In the genomic region with DNA sequence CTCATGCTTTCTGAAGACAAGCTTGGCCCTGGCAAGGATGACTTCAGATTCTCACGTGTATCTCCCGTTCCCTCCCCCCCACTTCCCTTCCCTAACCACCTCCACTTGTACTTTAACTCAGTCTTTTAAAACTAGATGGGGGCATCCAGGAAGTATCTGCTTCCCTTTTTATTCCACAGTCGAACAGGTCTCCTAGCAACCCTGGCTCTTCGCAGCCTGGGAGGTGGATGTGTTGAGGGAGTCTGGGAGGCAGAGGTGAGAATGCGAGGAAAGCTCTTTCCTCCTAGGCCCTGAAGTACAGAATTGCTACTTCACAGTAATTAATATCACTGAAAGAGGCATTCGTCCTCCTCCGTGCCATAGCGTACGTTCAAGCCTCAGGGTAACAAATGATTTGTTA, we compare ENCODE assay signal across 13 mouse cellular contexts. TPM values are rescaled to one million over a fixed set of nuclear protein-coding genes. Genes with fewer than 3 reads are reported as not detected.
DNase-seq lines count a peak whose midpoint lies in the region; ATAC-seq and TF ChIP-seq lines count a peak whose summit lies in the region.
"Had no signal": no experiment of that assay in that cellular context is flagged by ENCODE, and none has a peak within 500 bp of the region (broad histone marks: within the 10 kb centered on the region; RNA-seq: fewer than 3 reads in every experiment).

No protein-coding gene starts in this region.

- 65% methylated on average over 9 of the region's 9 CpGs for WGBS in stomach, postnatal 0 days
- WGBS in liver, postnatal 0 days (ENCODE audit: insufficient replicate concordance), result 58% methylated on average over 9 of the region's 9 CpGs

- H3K4me2 ChIP-seq in stomach, postnatal 0 days (replicated peaks; ENCODE audit: low read depth), result no peak overlapping the region
- no peak overlapping the region for H3K4me2 ChIP-seq in liver, postnatal 0 days (ENCODE audit: low read depth, low read length)
- H3K4me2 ChIP-seq: intestine, embryonic 15.5 days; liver, embryonic 11.5 days had no signal

- no peak overlapping the region for H3K4me3 ChIP-seq in stomach, postnatal 0 days (ENCODE audit: low read depth, low read length)
- H3K4me3 ChIP-seq in liver, postnatal 0 days (ENCODE audit: low read depth, low read length), result no peak overlapping the region
- H3K4me3 ChIP-seq: intestine, embryonic 15.5 days had no signal

- DNase-seq in layer of hippocampus, adult 18-20 months (ENCODE audit: low spot score in 2 of 2), result peak; percentile 26 to 34
- no peak for DNase-seq in layer of hippocampus, postnatal 25 days (ENCODE audit: extremely low spot score in 1 of 2, low spot score in 1 of 2)
- peak; percentile 74 to 82 for DNase-seq in left cerebral cortex, postnatal 14 days (ENCODE audit: low spot score in 2 of 2)
- DNase-seq in right cerebral cortex, postnatal 25 days, result peak; percentile 53
- DNase-seq in stomach, postnatal 0 days (ENCODE audit: low spot score), result no peak
- DNase-seq in liver, postnatal 0 days, result no peak
- DNase-seq: cerebellum, postnatal 14 days; gastrocnemius, postnatal 10 days; lung, postnatal 10 days; thymus, adult 2 months had no signal

- H3K36me3 ChIP-seq in stomach, postnatal 0 days (ENCODE audit: control insufficient read depth, insufficient read depth, low read length), result no peaks in the 10 kb centered on the region
- H3K36me3 ChIP-seq in liver, postnatal 0 days (replicated peaks; ENCODE audit: insufficient read depth, low read length), result no peaks in the 10 kb centered on the region
- H3K36me3 ChIP-seq: intestine, embryonic 15.5 days had no signal

- no peak overlapping the region for H3K9ac ChIP-seq in stomach, postnatal 0 days (ENCODE audit: low read length)
- H3K9ac ChIP-seq in liver, postnatal 0 days (replicated peaks), result no peak overlapping the region
- H3K9ac ChIP-seq: intestine, embryonic 15.5 days had no signal

- TF ChIP-seq CTCF in stomach, postnatal 0 days (IDR thresholded peaks at IDR 0.05; ENCODE audit: low read depth), result no peak
- no peak for TF ChIP-seq CTCF in liver, postnatal 0 days (IDR thresholded peaks at IDR 0.05; ENCODE audit: low read depth)

- H3K9me3 ChIP-seq in stomach, postnatal 0 days (ENCODE audit: control insufficient read depth, low read length), result no peaks in the 10 kb centered on the region
- H3K9me3 ChIP-seq in liver, postnatal 0 days (ENCODE audit: low read length), result no peaks in the 10 kb centered on the region
- H3K9me3 ChIP-seq: intestine, embryonic 15.5 days had no signal

- peak; percentile 93 for ATAC-seq in frontal cortex, adult (ENCODE audit: low TSS enrichment)
- ATAC-seq in stomach, postnatal 0 days (ENCODE audit: low FRiP score, low TSS enrichment), result no peak
- no peak for ATAC-seq in liver, postnatal 0 days
- ATAC-seq: intestine, embryonic 15.5 days had no signal

- H3K27ac ChIP-seq in stomach, postnatal 0 days (replicated peaks), result no peak overlapping the region
- no peak overlapping the region for H3K27ac ChIP-seq in liver, postnatal 0 days (ENCODE audit: low read depth)
- H3K27ac ChIP-seq: intestine, embryonic 15.5 days had no signal

- no peak for TF ChIP-seq EP300 in stomach, postnatal 0 days (optimal IDR thresholded peaks at IDR 0.05)
- no peak for TF ChIP-seq EP300 in liver, postnatal 0 days (IDR thresholded peaks at IDR 0.05; ENCODE audit: low read depth)

- intact Hi-C loops in left cerebral cortex, postnatal 14 days (cut with DNase I), result loop anchor here (2.0 to 5.0 kb wide), 2 partner anchors 188 to 331 kb away; a partner anchor contains a TSS

- H3K4me1 ChIP-seq in stomach, postnatal 0 days (replicated peaks; ENCODE audit: control insufficient read depth, insufficient read depth), result no peaks in the 10 kb centered on the region
- no peaks in the 10 kb centered on the region for H3K4me1 ChIP-seq in liver, postnatal 0 days (ENCODE audit: insufficient read depth)
- H3K4me1 ChIP-seq: intestine, embryonic 15.5 days had no signal

- no peaks in the 10 kb centered on the region for H3K27me3 ChIP-seq in stomach, postnatal 0 days (ENCODE audit: control insufficient read depth, insufficient read depth, low read length)
- H3K27me3 ChIP-seq in liver, postnatal 0 days (ENCODE audit: insufficient read depth, low read length), result no peaks in the 10 kb centered on the region
- H3K27me3 ChIP-seq: intestine, embryonic 15.5 days had no signal

RNA-seq across cellular contexts. Expression of a gene that starts 18.4 kb away (rescaled TPM):
- total RNA-seq in layer of hippocampus, adult 18-20 months (2021), result 10 to 100 TPM; 64.9 to 67.7 TPM
- 10 to 100 TPM; 60.0 to 65.3 TPM for total RNA-seq in layer of hippocampus, postnatal 25 days (2021)
- 10 to 100 TPM; 65.2 to 71.2 TPM for total RNA-seq in left cerebral cortex, postnatal 14 days (2021)
- 12.0 and 13.1 TPM in 2 replicates for polyA plus RNA-seq in stomach, postnatal 0 days (2015; fragmentation: Nextera tagmentation; extraction: Ambion mirVana)
- polyA plus RNA-seq in liver, postnatal 0 days (2015; fragmentation: Nextera tagmentation; extraction: Ambion mirVana), result 6.0 and 7.3 TPM in 2 replicates

Comparison
In these comparisons a context has a peak if more than half of its experiments do, and no peak if none do; other contexts are left out.
1. DNase-seq: peak in layer of hippocampus, adult 18-20 months (2 of 2), left cerebral cortex, postnatal 14 days (2 of 2) and right cerebral cortex, postnatal 25 days (single experiment); none in layer of hippocampus, postnatal 25 days (0 of 2), stomach, postnatal 0 days (single experiment) and liver, postnatal 0 days (single experiment).